Mouse (Mus musculus): ENCODE measurements at regions not wholly inside any gene's neighbourhood (a gene's known extent, or its start where the extent isn't known, plus 50 kb on each side); places are given as distances from the start of the nearest gene placed in this dataset. TPM values are rescaled to one million over a fixed set of nuclear protein-coding genes. Genes with fewer than 3 reads are reported as not detected.

DNA sequence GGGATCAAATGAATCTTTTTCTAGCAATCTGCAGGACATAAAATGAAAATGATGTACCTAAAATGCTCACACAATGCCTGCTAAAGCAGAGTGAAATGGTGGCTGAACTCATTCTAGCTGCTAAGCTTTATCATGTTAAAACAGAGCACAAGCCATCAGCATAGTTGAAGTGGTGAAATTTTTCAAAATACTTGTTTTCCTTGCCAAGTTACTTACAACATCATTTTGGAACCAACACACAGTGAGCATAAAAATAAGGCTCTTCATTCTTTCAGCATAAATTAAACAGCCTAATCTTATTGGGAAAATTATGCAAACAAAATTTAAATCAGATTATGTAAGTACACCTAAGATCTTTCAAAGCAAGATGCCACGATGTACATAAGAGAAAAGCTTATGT, 125.3 kb upstream of the Arx start:
- ATAC-seq (ENCODE audit: low read depth), result no peak
- Histone ChIP-seq H3K9me3 (ENCODE audit: control insufficient read depth, low read length) (no peaks in the 10 kb centered on the region), H3K27ac (ENCODE audit: low read depth, low read length) (no peak overlapping the region), H3K9ac (replicated peaks; ENCODE audit: low read depth, low read length) (no peak overlapping the region), H3K4me2 (ENCODE audit: low read depth, low read length) (no peak overlapping the region), H3K36me3 (ENCODE audit: control insufficient read depth, insufficient read depth, low read length) (no peaks in the 10 kb centered on the region), H3K27me3 (ENCODE audit: control insufficient read depth, insufficient read depth, low read length) (no peaks in the 10 kb centered on the region), H3K4me1 (ENCODE audit: control insufficient read depth, insufficient read depth, low read length) (no peaks in the 10 kb centered on the region), H3K4me3 (ENCODE audit: low read depth, low read length) (no peak overlapping the region)
- WGBS, result 49% methylated on average over 1 of the region's 1 CpGs

Small RNA genes in the stretch of these regions (microRNA-seq; reads per million reads assigned to microRNA genes)
- gene Gm24973, result not detected

Measured in neural tube, embryonic 14.5 days (tissue).